Mouse (Mus musculus) liver, embryonic 14.5 days (tissue): ENCODE results near the gene Sap18b. TPM values are rescaled to one million over a fixed set of nuclear protein-coding genes. Genes with fewer than 3 reads are reported as not detected.

Source experiments
- ATAC-seq: fragments of 200-750 bp; cut with Nextera tagmentation; 2 replicates; pipeline ENCODE4 v1.8.0; 2017; ENCODE audit warnings: moderate number of reproducible peaks, mild to moderate bottlenecking, moderate library complexity; ENCODE audit not compliant: insufficient read depth
- DNase-seq, 3 experiments: peaks; one replicate each; pipeline ENCODE4 v3.0.0-alpha.2; 2012 to 2013; ENCODE audit warnings: low read depth in 3 of 3, low spot score in 3 of 3
- H3K27ac ChIP-seq: fragments of 300-500 bp; sonication (generic); 2 replicates; pipeline ENCODE4 v1.5.1; 2014; ENCODE audit warnings: moderate library complexity, mild to moderate bottlenecking, control low read depth, inconsistent platforms
- H3K27me3 ChIP-seq: fragments of 300-500 bp; sonication (generic); 2 replicates; pipeline ENCODE4 v1.6.1; 2014; ENCODE audit warnings: mild to moderate bottlenecking, low read length, moderate library complexity; ENCODE audit not compliant: control insufficient read depth, insufficient read depth
- H3K36me3 ChIP-seq: fragments of 300-500 bp; sonication (generic); replicated peaks from 2 replicates; pipeline ENCODE4 v1.6.1; 2014; ENCODE audit warnings: low read depth; ENCODE audit not compliant: control insufficient read depth, insufficient read depth
- H3K4me1 ChIP-seq, 2 experiments: fragments of 200-500 bp in 1 of 2; fragments of 300-500 bp in 1 of 2; sonication (generic) in 1 of 2; replicated peaks; 2 replicates each; pipeline ENCODE4 v1.6.1; 2012 to 2014; ENCODE audit warnings: antibody characterized with exemption in 1 of 2, inconsistent platforms in 1 of 2, low read length in 1 of 2; ENCODE audit not compliant: control insufficient read depth in 2 of 2, insufficient read depth in 2 of 2
- H3K4me2 ChIP-seq: fragments of 300-500 bp; sonication (generic); 2 replicates; pipeline ENCODE4 v1.6.1; 2014; ENCODE audit warnings: low read depth, mild to moderate bottlenecking, control low read depth, moderate library complexity
- H3K4me3 ChIP-seq, 2 experiments: fragments of 200-500 bp in 1 of 2; fragments of 300-500 bp in 1 of 2; sonication (generic) in 1 of 2; 2 replicates each; pipeline ENCODE4 v1.5.1; 2012 to 2014; ENCODE audit warnings: low read depth in 2 of 2, low read length in 2 of 2, mild to moderate bottlenecking in 2 of 2, control low read depth in 1 of 2, inconsistent platforms in 1 of 2, moderate library complexity in 1 of 2; ENCODE audit not compliant: insufficient read depth in 1 of 2
- H3K9ac ChIP-seq: fragments of 300-500 bp; sonication (generic); replicated peaks from 2 replicates; pipeline ENCODE4 v1.6.1; 2014; ENCODE audit warnings: mild to moderate bottlenecking, control low read depth, moderate library complexity
- H3K9me3 ChIP-seq: fragments of 300-500 bp; sonication (generic); 2 replicates; pipeline ENCODE4 v1.6.1; 2016; ENCODE audit warnings: low read length, mixed read lengths; ENCODE audit not compliant: control insufficient read depth
- CTCF ChIP-seq: IDR thresholded peaks from 2 replicates; pipeline ENCODE4 v1.5.1; 2016; ENCODE audit warnings: antibody characterized with exemption, low read depth, control low read depth
- EP300 ChIP-seq: IDR thresholded peaks from 2 replicates; pipeline ENCODE4 v1.6.1; 2016; ENCODE audit warnings: antibody characterized with exemption, low read depth
- WGBS: fragments of 180-500 bp; shearing (Covaris S2); extraction: QIAGEN DNeasy Blood & Tissue Kit; methylation state at CpG from one replicate; pipeline ENCODE4 v1.1.7; 2014; ENCODE audit not compliant: insufficient replicate concordance; 5-methylcytosine and 5-hydroxymethylcytosine counted together
- polyA plus RNA-seq, 2 experiments: library from polyadenylated mRNA; depleted of rRNA in 1 of 2; stranded (reverse) in 1 of 2; unstranded in 1 of 2; fragments of >200 nt; fragmentation: Nextera tagmentation in 1 of 2; extraction: Ambion mirVana in 1 of 2; gene quantifications; 2 replicates each; pipeline versions ENCODE4 v1.2.1 to v1.2.3; 2012 to 2014

The Sap18b gene
- polyA plus RNA-seq, 2 experiments: 75.6 to 247 TPM

DNA sequence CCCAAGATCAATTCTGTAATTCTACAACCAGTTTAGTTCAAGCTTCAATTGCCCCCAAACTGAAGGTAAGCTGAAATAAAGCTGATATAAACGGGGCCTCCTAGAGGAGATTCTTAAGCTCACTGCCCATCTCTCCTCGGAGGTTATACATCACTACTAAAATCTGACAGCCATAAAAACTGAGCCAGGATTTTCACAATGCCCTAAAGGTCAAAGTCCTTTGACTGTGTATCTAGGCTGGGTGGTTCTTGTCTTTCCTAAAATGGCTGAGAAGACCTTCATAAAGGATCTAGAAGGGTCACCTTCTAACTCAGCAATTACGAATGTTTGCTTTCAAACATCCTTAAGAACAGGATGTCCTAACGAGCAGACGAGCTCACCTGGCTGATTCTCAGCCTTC, 16.0 kb upstream of the Sap18b start:
- Histone ChIP-seq H3K4me2 (no peak overlapping the region), H3K9me3 (no peaks in the 10 kb centered on the region), H3K36me3 (no peaks in the 10 kb centered on the region; the same call in 1 of the 2 replicates), H3K4me1 (peaks cover 11 to 23% of the 10 kb centered on the region in 2 experiments), H3K27me3 (no peaks in the 10 kb centered on the region), H3K9ac (no peak overlapping the region), H3K27ac (no peak overlapping the region), H3K4me3 (no peak overlapping the region)
- TF ChIP-seq CTCF (no peak), EP300 (no peak)
- ATAC-seq (no peak), DNase-seq (no peak)
- WGBS: 67% methylated on average over 5 of the region's 5 CpGs

DNA sequence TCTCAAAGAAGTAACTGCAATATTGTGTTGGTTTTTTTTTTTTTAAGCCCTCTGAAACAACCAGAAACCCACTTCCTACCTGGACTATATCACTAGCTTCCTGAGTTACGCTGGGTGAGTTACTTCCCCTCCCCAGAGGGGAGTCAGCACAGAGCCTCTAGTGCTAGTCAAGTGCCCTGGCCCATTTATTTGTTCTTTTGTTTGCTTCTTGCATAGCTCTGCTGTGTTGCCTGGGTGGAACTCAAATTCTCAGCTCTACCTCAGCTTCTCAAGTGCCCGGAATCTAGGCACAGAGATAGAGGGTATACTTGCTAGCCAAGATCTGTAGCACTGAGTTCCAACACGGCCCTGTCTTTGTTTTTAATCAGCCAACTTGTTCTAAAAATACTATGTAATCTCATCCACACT, 15.0 kb upstream of the Sap18b start:
- 24% methylated on average over 3 of the region's 3 CpGs for WGBS
- no peaks in the 10 kb centered on the region for H3K9me3 ChIP-seq
- TF ChIP-seq EP300 (no peak), CTCF (no peak)
- peaks cover 11 to 18% of the 10 kb centered on the region in 2 experiments for H3K4me1 ChIP-seq
- no peak for ATAC-seq
- DNase-seq: no peak
- H3K27ac ChIP-seq: no peak overlapping the region
- no peak overlapping the region for H3K4me3 ChIP-seq
- no peak overlapping the region for H3K4me2 ChIP-seq
- no peaks in the 10 kb centered on the region for H3K27me3 ChIP-seq
- no peaks in the 10 kb centered on the region for H3K36me3 ChIP-seq
- no peak overlapping the region for H3K9ac ChIP-seq

DNA sequence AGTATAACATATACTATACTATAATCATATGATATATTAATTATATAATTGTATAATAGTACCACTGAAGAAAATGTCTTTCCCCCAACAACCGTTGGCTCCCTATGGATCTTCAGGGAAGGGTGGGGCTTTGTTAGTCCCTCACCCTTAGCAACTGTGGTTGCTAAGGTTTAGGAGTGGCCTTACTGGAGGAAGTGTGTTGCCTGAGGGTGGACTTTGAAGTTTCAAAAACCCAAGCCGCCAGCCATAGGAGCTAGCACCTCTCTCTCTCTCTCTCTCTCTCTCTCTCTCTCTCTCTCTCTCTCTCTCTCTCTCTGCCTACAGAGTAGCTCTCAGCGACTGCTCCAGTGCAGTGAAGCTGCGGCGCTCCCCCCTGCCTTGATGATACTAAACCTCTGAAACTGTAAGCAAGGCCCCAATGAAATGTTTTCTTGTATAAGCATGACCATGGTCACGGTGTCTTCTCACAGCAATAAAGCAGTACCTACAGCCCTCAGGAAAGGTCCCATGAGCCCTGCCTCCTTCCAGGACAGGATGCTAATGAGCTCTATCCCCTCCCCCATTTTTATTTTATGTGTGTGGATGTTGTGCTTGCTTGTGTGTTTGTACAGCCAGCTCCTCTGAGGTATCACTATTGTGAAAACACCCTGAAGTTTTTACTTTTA, 9.0 kb upstream of the Sap18b start:
- H3K4me1 ChIP-seq: no peaks in the 10 kb centered on the region
- no peak overlapping the region for H3K4me2 ChIP-seq
- H3K4me3 ChIP-seq: no peak overlapping the region
- no peaks in the 10 kb centered on the region for H3K36me3 ChIP-seq
- no peak for TF ChIP-seq EP300
- TF ChIP-seq CTCF: no peak
- ATAC-seq: no peak
- H3K9me3 ChIP-seq: no peaks in the 10 kb centered on the region
- 55% methylated on average over 6 of the region's 6 CpGs for WGBS
- H3K27me3 ChIP-seq: no peaks in the 10 kb centered on the region
- no peak for DNase-seq
- no peak overlapping the region for H3K9ac ChIP-seq
- no peak overlapping the region for H3K27ac ChIP-seq

DNA sequence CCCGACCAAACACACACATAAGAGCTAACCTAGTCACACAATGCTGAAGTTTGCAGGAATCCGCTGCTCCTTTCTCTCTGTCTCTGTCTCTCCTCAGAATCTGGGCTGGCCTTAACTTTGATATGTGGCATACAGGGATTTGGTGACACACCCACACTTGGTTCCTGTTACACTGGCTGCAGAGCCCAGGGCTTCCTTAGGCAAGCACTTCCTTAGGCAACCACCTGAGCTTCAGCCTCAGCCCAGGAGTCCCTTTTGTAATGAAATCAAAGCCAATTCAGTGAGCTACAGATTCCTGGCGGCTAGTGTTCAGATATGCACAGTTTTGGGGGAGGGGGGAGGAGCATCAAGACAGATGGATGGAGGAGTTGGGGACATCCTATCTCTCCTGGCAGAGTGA, 7.5 kb upstream of the Sap18b start:
- Histone ChIP-seq H3K36me3 (no peaks in the 10 kb centered on the region), H3K4me2 (no peak overlapping the region), H3K9me3 (no peaks in the 10 kb centered on the region), H3K27ac (no peak overlapping the region), H3K4me3 (no peak overlapping the region), H3K27me3 (no peaks in the 10 kb centered on the region), H3K4me1 (peaks cover 0 to 5% of the 10 kb centered on the region in 2 experiments; a peak in 2 of 4 replicates), H3K9ac (no peak overlapping the region)
- TF ChIP-seq EP300 (no peak), CTCF (no peak)
- ATAC-seq (no peak), DNase-seq (no peak)
- 51% methylated on average over 3 of the region's 3 CpGs for WGBS

DNA sequence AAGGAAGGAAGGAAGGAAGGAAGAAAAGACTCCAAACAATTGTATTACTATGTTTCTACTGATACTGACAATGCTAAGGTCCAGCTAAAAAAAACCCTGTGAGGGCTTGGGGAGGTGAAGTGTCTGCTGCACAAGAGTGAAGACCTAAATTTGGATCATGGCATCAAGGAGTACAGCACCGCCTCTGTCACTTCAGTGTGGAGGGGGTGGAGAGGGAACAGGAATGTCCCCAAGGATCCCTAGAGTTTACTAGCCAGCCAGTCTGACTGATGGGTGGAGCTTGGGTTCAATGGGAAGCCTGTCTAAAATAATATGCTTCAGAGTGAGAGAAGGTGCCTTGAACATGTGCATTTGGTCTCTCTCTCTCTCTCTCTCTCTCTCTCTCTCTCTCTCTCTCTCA, 6.9 kb upstream of the Sap18b start:
- no peak overlapping the region for H3K27ac ChIP-seq
- H3K4me1 ChIP-seq: peaks cover 0 to 6% of the 10 kb centered on the region in 2 experiments; a peak in 2 of 4 replicates
- H3K4me2 ChIP-seq: no peak overlapping the region
- H3K4me3 ChIP-seq: no peak overlapping the region
- H3K36me3 ChIP-seq: no peaks in the 10 kb centered on the region
- no peak for TF ChIP-seq EP300
- no peak for TF ChIP-seq CTCF
- DNase-seq: no peak
- H3K9ac ChIP-seq: no peak overlapping the region
- WGBS: 52% methylated on average over 1 of the region's 1 CpGs
- H3K27me3 ChIP-seq: no peaks in the 10 kb centered on the region
- ATAC-seq: no peak
- H3K9me3 ChIP-seq: no peaks in the 10 kb centered on the region
